Mouse (Mus musculus) adrenal gland, adult 2 months (tissue): Measurements from ENCODE around the gene Ccdc191. TPM values are rescaled to one million over a fixed set of nuclear protein-coding genes. Genes with fewer than 3 reads are reported as not detected.

Experiments used
- DNase-seq: peaks from one replicate; pipeline ENCODE4 v3.0.0; 2021
- polyA plus RNA-seq: library from polyadenylated mRNA; depleted of rRNA; stranded (reverse); fragments of >200 nt; gene quantifications from 2 replicates; pipeline ENCODE4 v1.2.3, GENCODE M21; 2012
- total RNA-seq, 2 experiments: library from RNA; stranded (reverse); gene quantifications; 2 replicates each; pipeline ENCODE4 v1.2.3; 2021

The Ccdc191 gene
- total and polyA plus RNA-seq, 3 experiments, result 1.6 to 6.0 (median 4.7) TPM

GRCm38 (mm10) chr16:43931502-43931901 is 41.9 kb downstream of the Ccdc191 start:
- DNase-seq, result no peak

- no peak for DNase-seq
Observed at GRCm38 (mm10) chr16:43932319-43932718, 42.7 kb downstream of the Ccdc191 start.

- no peak for DNase-seq
Observed at GRCm38 (mm10) chr16:43933041-43933440, 43.4 kb downstream of the Ccdc191 start.

- DNase-seq, result no peak
Observed at GRCm38 (mm10) chr16:43934856-43935255, 45.3 kb downstream of the Ccdc191 start.

- no peak for DNase-seq
Observed at GRCm38 (mm10) chr16:43935367-43935766, 45.8 kb downstream of the Ccdc191 start.

GRCm38 (mm10) chr16:43935892-43936291 is 46.3 kb downstream of the Ccdc191 start:
- no peak for DNase-seq

- DNase-seq, result no peak
Observed at GRCm38 (mm10) chr16:43940846-43941245, 51.2 kb downstream of the Ccdc191 start.

GRCm38 (mm10) chr16:43945351-43945750 is 55.8 kb downstream of the Ccdc191 start:
- no peak for DNase-seq

GRCm38 (mm10) chr16:43945869-43946268 is 56.3 kb downstream of the Ccdc191 start:
- DNase-seq, result no peak

- no peak for DNase-seq
Observed at GRCm38 (mm10) chr16:43951591-43951990, 62.0 kb downstream of the Ccdc191 start.

- no peak for DNase-seq
Observed at GRCm38 (mm10) chr16:43954913-43955312, 65.3 kb downstream of the Ccdc191 start.

- no peak for DNase-seq
Observed at GRCm38 (mm10) chr16:43958038-43958437, 68.4 kb downstream of the Ccdc191 start.

GRCm38 (mm10) chr16:43963291-43963690 is 73.7 kb downstream of the Ccdc191 start:
- DNase-seq, result no peak

GRCm38 (mm10) chr16:43963780-43964179 is 74.2 kb downstream of the Ccdc191 start:
- DNase-seq, result no peak

- no peak for DNase-seq
Observed at GRCm38 (mm10) chr16:43965781-43966389, 76.3 kb downstream of the Ccdc191 start.

GRCm38 (mm10) chr16:43970426-43970825 is 80.8 kb downstream of the Ccdc191 start:
- DNase-seq, result no peak

GRCm38 (mm10) chr16:43971189-43971588 is 81.6 kb downstream of the Ccdc191 start:
- no peak for DNase-seq

GRCm38 (mm10) chr16:43971741-43972140 is 82.1 kb downstream of the Ccdc191 start:
- no peak for DNase-seq

- DNase-seq, result no peak
Observed at GRCm38 (mm10) chr16:43972391-43972790, 82.8 kb downstream of the Ccdc191 start.

- no peak for DNase-seq
Observed at GRCm38 (mm10) chr16:43973147-43973546, 83.5 kb downstream of the Ccdc191 start.

GRCm38 (mm10) chr16:43973606-43974220 is 84.1 kb downstream of the Ccdc191 start:
- no peak for DNase-seq

- no peak for DNase-seq
Observed at GRCm38 (mm10) chr16:43979010-43979327, 89.4 kb downstream of the Ccdc191 start.

- peak; percentile 58 for DNase-seq
Observed at GRCm38 (mm10) chr16:43979328-43980109, 89.9 kb downstream of the Ccdc191 start, which contains the start of gene Zdhhc23. Gene Zdhhc23, minus strand, starts transcription at chr16:43979791.
